Mouse (Mus musculus) hindbrain, postnatal 0 days (tissue): ENCODE measurements around the gene Zdhhc14. TPM values are rescaled to one million over a fixed set of nuclear protein-coding genes. Genes with fewer than 3 reads are reported as not detected.
A peak's percentile ranks its signal among the peaks of the same experiment; 100 is the strongest.

Source experiments
- ATAC-seq: fragments of 200-750 bp; cut with Nextera tagmentation; 2 replicates; pipeline ENCODE4 v1.8.0; 2017; ENCODE audit warnings: mild to moderate bottlenecking, moderate TSS enrichment, moderate library complexity
- DNase-seq: peaks from one replicate; pipeline ENCODE4 v3.0.0-alpha.2; 2015; ENCODE audit warnings: low spot score
- H3K27ac ChIP-seq: fragments of 300-500 bp; sonication (generic); 2 replicates; pipeline ENCODE4 v1.5.1; 2014; ENCODE audit warnings: mild to moderate bottlenecking
- H3K27me3 ChIP-seq: fragments of 300-500 bp; sonication (generic); 2 replicates; pipeline ENCODE4 v1.6.1; 2014; ENCODE audit warnings: low read length, mixed read lengths; ENCODE audit not compliant: insufficient read depth
- H3K36me3 ChIP-seq: fragments of 300-500 bp; sonication (generic); 2 replicates; pipeline ENCODE4 v1.6.1; 2014; ENCODE audit warnings: low read length, mixed read lengths; ENCODE audit not compliant: insufficient read depth
- H3K4me1 ChIP-seq: fragments of 300-500 bp; sonication (generic); 2 replicates; pipeline ENCODE4 v1.6.1; 2014; ENCODE audit warnings: antibody characterized with exemption, low read length, mixed read lengths; ENCODE audit not compliant: insufficient read depth
- H3K4me2 ChIP-seq: fragments of 300-500 bp; sonication (generic); 2 replicates; pipeline ENCODE4 v1.6.1; 2014; ENCODE audit warnings: low read depth, mild to moderate bottlenecking, low read length, moderate library complexity, mixed read lengths
- H3K4me3 ChIP-seq: fragments of 300-500 bp; sonication (generic); 2 replicates; pipeline ENCODE4 v1.5.1; 2014; ENCODE audit warnings: low read length
- H3K9ac ChIP-seq: fragments of 300-500 bp; sonication (generic); replicated peaks from 2 replicates; pipeline ENCODE4 v1.6.1; 2014; ENCODE audit warnings: mild to moderate bottlenecking, low read length, moderate library complexity, mixed read lengths
- H3K9me3 ChIP-seq: fragments of 300-500 bp; sonication (generic); 2 replicates; pipeline ENCODE4 v1.6.1; 2016; ENCODE audit warnings: low read length, mixed read lengths
- CTCF ChIP-seq: IDR thresholded peaks from 2 replicates; pipeline ENCODE4 v1.5.1; 2016; ENCODE audit warnings: antibody characterized with exemption, control low read depth, low read depth
- WGBS: fragments of 180-500 bp; shearing (Covaris S2); extraction: QIAGEN DNeasy Blood & Tissue Kit; methylation state at CpG from one replicate; pipeline ENCODE4 v1.1.7; 2014; 5-methylcytosine and 5-hydroxymethylcytosine counted together
- polyA plus RNA-seq: library from polyadenylated mRNA; unstranded; fragments of >200 nt; fragmentation: Nextera tagmentation; extraction: Ambion mirVana; gene quantifications from 2 replicates; pipeline ENCODE4 v1.2.1, GENCODE M21; 2015
- total RNA-seq: library from RNA; depleted of rRNA; stranded (reverse); fragments of >200 nt; gene quantifications from 2 replicates; pipeline ENCODE4 v1.2.3, GENCODE M21; 2014

Zdhhc14 gene
- total and polyA plus RNA-seq, 2 experiments from 2014 or later = 9.7 to 20.5 TPM

DNA sequence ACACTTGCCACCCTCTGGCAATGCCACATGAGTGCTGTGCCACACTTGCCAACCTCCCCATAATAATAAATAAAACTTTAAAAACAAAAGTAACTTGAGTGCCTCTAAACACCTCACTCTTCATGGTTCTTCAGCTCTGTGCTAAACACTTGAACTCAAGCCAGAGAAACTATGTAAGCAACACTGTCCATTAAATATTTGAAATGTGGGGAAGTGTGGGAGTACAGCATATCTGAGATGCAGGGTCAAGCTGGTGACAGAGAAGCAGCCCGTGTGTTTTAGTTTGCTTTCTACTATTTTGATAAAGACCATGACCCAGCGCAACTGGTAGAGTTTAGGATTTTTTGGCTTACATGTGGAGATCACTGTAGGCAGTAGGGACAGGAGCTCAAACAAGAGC lies 100.7 kb downstream of the Zdhhc14 start:
- 0 out of 2 replicates have a peak, but pooled peaks cover 4% of the 10 kb centered on the region for H3K4me1 ChIP-seq
- no peak overlapping the region for H3K4me3 ChIP-seq
- no peak overlapping the region for H3K4me2 ChIP-seq
- no peak overlapping the region for H3K27ac ChIP-seq
- no peaks in the 10 kb centered on the region for H3K9me3 ChIP-seq
- ATAC-seq (no peak), DNase-seq (no peak)
- H3K9ac ChIP-seq = no peak overlapping the region
- H3K36me3 ChIP-seq = no peaks in the 10 kb centered on the region
- no peak for TF ChIP-seq CTCF
- 89% methylated on average over 2 of the region's 2 CpGs for WGBS
- H3K27me3 ChIP-seq = no peaks in the 10 kb centered on the region

DNA sequence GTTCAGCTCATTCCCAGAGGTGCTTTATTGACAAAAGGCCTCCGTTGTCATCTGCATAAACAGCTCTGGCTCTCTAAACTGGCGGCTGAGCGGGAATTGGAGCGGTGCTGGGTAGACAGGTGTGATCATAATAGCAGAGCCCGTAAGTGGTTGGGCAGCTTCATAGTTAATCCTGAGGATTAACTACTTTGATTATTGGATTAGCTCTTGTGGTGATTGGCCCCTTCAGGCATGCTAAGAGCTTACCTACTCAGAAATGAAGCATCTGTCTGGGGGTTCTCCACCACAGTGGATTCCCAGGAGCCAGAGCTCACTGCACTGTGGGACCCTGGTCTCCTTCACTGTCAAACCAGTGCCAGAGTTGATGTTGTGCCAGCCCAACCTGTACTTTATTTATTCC lies 102.7 kb downstream of the Zdhhc14 start:
- 45% methylated on average over 5 of the region's 5 CpGs for WGBS
- DNase-seq (no peak), ATAC-seq (no peak)
- no peaks in the 10 kb centered on the region for H3K27me3 ChIP-seq
- no peak overlapping the region for H3K4me2 ChIP-seq
- no peak overlapping the region for H3K27ac ChIP-seq
- no peaks in the 10 kb centered on the region for H3K9me3 ChIP-seq
- no peaks in the 10 kb centered on the region for H3K36me3 ChIP-seq
- 0 out of 2 replicates have a peak, but pooled peaks cover 4% of the 10 kb centered on the region for H3K4me1 ChIP-seq
- H3K9ac ChIP-seq = no peak overlapping the region
- no peak for TF ChIP-seq CTCF
- H3K4me3 ChIP-seq = no peak overlapping the region

DNA sequence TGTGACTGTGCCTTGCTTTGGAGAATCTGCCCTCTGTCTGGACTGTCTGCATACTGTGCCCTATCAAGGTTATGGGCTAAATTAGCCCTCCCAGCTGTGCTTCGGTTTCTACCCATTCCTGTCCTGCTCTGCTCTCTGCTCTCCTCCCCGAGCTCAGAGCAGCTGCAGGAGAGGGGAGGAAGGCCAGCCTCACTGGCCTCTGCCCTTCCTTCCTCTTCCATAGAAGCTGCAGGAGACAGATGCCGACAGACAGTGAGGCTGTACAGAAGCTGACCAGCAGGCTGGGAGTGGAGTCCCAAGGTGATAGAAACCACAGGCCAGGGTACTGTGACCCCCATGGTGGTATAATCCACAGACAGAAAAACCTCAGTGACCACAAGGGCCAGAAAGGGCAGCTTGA lies 104.1 kb downstream of the Zdhhc14 start:
- ATAC-seq (no peak), DNase-seq (no peak)
- H3K27me3 ChIP-seq = no peaks in the 10 kb centered on the region
- no peak overlapping the region for H3K4me3 ChIP-seq
- H3K9ac ChIP-seq = no peak overlapping the region
- no peaks in the 10 kb centered on the region for H3K36me3 ChIP-seq
- no peak overlapping the region for H3K27ac ChIP-seq
- no peak overlapping the region for H3K4me2 ChIP-seq
- H3K4me1 ChIP-seq = 0 out of 2 replicates have a peak, but pooled peaks cover 4% of the 10 kb centered on the region
- TF ChIP-seq CTCF = no peak
- WGBS = 71% methylated on average over 3 of the region's 3 CpGs
- H3K9me3 ChIP-seq = no peaks in the 10 kb centered on the region

DNA sequence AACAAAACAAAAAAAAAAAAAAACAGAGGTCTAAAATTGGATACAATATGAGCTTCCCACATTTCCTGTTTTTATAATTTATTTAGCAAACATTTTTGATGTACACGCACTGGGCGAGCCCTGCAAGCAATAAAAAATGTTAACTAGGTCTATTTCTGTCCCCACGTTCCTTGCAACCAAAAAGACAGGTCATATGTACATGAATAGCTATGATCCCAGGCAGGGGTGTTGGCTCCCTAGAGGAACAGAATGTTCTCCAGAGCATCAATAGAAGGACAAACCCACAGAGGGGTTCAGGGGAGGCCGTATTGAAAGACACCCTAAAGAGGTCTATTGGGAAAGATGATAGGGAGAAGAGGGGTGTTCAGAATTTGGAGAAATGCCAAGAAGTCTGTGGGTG lies 106.6 kb downstream of the Zdhhc14 start:
- Histone ChIP-seq H3K9ac (no peak overlapping the region), H3K36me3 (no peaks in the 10 kb centered on the region), H3K4me1 (0 out of 2 replicates have a peak, but pooled peaks cover 4% of the 10 kb centered on the region), H3K27me3 (no peaks in the 10 kb centered on the region), H3K4me3 (no peak overlapping the region), H3K9me3 (no peaks in the 10 kb centered on the region), H3K4me2 (no peak overlapping the region), H3K27ac (no peak overlapping the region)
- no peak for TF ChIP-seq CTCF
- WGBS = 64% methylated on average over 4 of the region's 4 CpGs
- DNase-seq (no peak), ATAC-seq (no peak)

DNA sequence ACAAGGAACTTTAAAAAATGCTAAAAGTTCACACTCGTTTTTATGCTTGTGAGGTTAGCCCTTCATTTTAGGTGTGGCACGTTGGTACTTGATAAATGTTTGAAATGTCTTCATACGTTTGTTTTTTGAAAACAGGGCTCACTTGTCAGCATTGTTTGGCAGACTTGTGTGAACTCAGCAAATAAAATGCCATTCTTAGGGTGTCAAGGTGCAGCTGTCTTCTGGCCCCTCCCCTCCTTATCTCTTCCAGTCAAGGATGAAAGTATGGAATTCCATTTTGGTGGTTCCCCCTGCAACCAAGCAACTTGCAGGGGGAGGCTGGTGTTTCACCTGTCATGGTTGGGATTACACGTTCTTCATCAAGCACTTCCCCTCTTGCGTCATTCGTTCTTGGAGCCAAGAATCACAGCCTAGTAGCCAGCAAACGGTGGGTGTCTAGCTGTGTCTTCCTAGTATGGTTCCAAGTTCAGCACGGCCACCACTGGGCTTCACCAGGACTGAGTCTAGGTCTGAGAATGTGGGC lies 108.2 kb downstream of the Zdhhc14 start:
- no peak for TF ChIP-seq CTCF
- H3K4me2 ChIP-seq = no peak overlapping the region
- DNase-seq (no peak), ATAC-seq (no peak)
- H3K9ac ChIP-seq = no peak overlapping the region
- no peaks in the 10 kb centered on the region for H3K27me3 ChIP-seq
- WGBS = 86% methylated on average over 8 of the region's 8 CpGs
- no peak overlapping the region for H3K27ac ChIP-seq
- H3K4me1 ChIP-seq = no peaks in the 10 kb centered on the region
- no peaks in the 10 kb centered on the region for H3K9me3 ChIP-seq
- no peak overlapping the region for H3K4me3 ChIP-seq
- no peaks in the 10 kb centered on the region for H3K36me3 ChIP-seq

DNA sequence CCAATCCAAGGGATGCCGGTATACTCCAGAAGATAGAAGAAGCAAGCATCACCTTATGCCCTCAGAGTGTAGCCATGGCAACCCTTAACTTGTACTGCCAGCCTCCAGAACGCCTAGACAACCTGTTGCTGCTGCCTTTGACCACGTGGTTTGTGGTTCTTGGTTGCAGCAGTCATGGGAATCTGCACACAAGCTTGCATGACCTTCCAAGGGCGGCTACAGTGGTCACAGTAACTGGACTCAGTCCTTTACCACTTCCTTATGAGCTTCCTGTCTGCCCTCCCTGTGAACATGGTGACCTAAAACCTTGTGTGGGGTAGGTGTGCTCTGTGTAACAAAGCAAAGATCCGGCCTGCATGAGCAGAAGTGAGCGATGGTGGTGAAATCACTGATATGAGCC lies 109.6 kb downstream of the Zdhhc14 start:
- WGBS = 82% methylated on average over 6 of the region's 6 CpGs
- H3K4me3 ChIP-seq = no peak overlapping the region
- ATAC-seq = no peak
- no peak overlapping the region for H3K27ac ChIP-seq
- H3K36me3 ChIP-seq = no peaks in the 10 kb centered on the region
- H3K27me3 ChIP-seq = no peaks in the 10 kb centered on the region
- no peak for TF ChIP-seq CTCF
- H3K9me3 ChIP-seq = no peaks in the 10 kb centered on the region
- no peak for DNase-seq
- no peak overlapping the region for H3K9ac ChIP-seq
- H3K4me2 ChIP-seq = no peak overlapping the region
- peaks cover 6% of the 10 kb centered on the region; the same call in 1 of the 2 replicates for H3K4me1 ChIP-seq

DNA sequence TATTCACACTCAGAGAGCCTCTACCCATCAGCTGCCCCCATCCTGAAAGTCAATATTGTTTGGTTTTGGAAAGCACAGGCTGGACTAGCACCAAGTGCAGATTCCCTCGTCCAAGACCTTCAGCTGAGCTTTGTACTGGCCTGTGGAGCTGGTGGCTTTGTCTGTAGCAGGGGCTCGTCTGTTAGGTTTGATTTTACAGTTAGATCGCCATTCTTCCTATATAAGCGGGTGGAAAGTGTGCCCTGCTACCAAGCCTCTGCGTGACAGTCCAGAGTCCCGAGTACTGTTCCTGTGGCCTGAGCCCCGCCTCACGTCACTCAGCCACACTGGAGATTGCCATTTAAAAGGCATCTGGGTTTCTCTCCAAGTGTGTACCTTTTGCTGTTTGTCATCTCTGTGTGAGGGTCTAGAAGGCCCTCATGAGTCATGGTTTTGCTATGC lies 113.8 kb downstream of the Zdhhc14 start:
- Histone ChIP-seq H3K36me3 (no peaks in the 10 kb centered on the region), H3K27me3 (no peaks in the 10 kb centered on the region), H3K27ac (peak overlapping the region; percentile 64; the same call in 1 of the 2 replicates), H3K4me1 (peaks cover 6% of the 10 kb centered on the region; the same call in 1 of the 2 replicates), H3K9ac (no peak overlapping the region), H3K4me3 (no peak overlapping the region), H3K4me2 (no peak overlapping the region), H3K9me3 (no peaks in the 10 kb centered on the region)
- ATAC-seq (peak; percentile 47; the same call in 1 of the 2 replicates), DNase-seq (peak; percentile 16)
- 48% methylated on average over 8 of the region's 8 CpGs for WGBS
- TF ChIP-seq CTCF = no peak
